Mouse (Mus musculus) lung, embryonic 16.5 days (tissue): ENCODE measurements around the gene Platr17. TPM values are rescaled to one million over a fixed set of nuclear protein-coding genes. Genes with fewer than 3 reads are reported as not detected.
"Not testable (repeated sequence)": the region's sequence is repeated elsewhere in the genome, so short reads cannot be mapped to it uniquely, and the experiment has no call there.

Source experiments
- ATAC-seq: fragments of 200-750 bp; cut with Nextera tagmentation; 2 replicates; pipeline ENCODE4 v1.8.0; 2017; ENCODE audit warnings: low read depth, mild to moderate bottlenecking, moderate library complexity
- H3K27ac ChIP-seq: fragments of 300-500 bp; sonication (generic); 2 replicates; pipeline ENCODE4 v1.5.1; 2014; ENCODE audit warnings: mild to moderate bottlenecking, control low read depth, low read length
- H3K27me3 ChIP-seq: fragments of 300-500 bp; sonication (generic); 2 replicates; pipeline ENCODE4 v1.6.1; 2014; ENCODE audit warnings: low read depth, low read length, mixed read lengths; ENCODE audit not compliant: control insufficient read depth, insufficient read depth
- H3K36me3 ChIP-seq: fragments of 300-500 bp; sonication (generic); 2 replicates; pipeline ENCODE4 v1.6.1; 2014; ENCODE audit warnings: low read length; ENCODE audit not compliant: control insufficient read depth, insufficient read depth
- H3K4me1 ChIP-seq: fragments of 300-500 bp; sonication (generic); replicated peaks from 2 replicates; pipeline ENCODE4 v1.6.1; 2014; ENCODE audit warnings: low read length, mixed read lengths; ENCODE audit not compliant: control insufficient read depth, insufficient read depth
- H3K4me2 ChIP-seq: fragments of 300-500 bp; sonication (generic); 2 replicates; pipeline ENCODE4 v1.6.1; 2014; ENCODE audit warnings: low read depth, low read length, control low read depth
- H3K4me3 ChIP-seq: fragments of 300-500 bp; sonication (generic); 2 replicates; pipeline ENCODE4 v1.5.1; 2014; ENCODE audit warnings: mild to moderate bottlenecking, low read length, control low read depth
- H3K9ac ChIP-seq: fragments of 300-500 bp; sonication (generic); 2 replicates; pipeline ENCODE4 v1.6.1; 2014; ENCODE audit warnings: low read length, control low read depth
- H3K9me3 ChIP-seq: fragments of 300-500 bp; sonication (generic); 2 replicates; pipeline ENCODE4 v1.6.1; 2016; ENCODE audit warnings: low read length; ENCODE audit not compliant: control insufficient read depth
- WGBS: fragments of 180-500 bp; shearing (Covaris S2); extraction: QIAGEN DNeasy Blood & Tissue Kit; methylation state at CpG from one replicate; pipeline ENCODE4 v1.1.7; 2014; 5-methylcytosine and 5-hydroxymethylcytosine counted together
- polyA plus RNA-seq: library from polyadenylated mRNA; unstranded; fragments of >200 nt; fragmentation: Nextera tagmentation; extraction: Ambion mirVana; gene quantifications from 2 replicates; pipeline ENCODE4 v1.2.1, GENCODE M21; 2015

Platr17 gene
- 0.26 TPM in 1 of 2 replicates, not detected in the other for polyA plus RNA-seq

DNA sequence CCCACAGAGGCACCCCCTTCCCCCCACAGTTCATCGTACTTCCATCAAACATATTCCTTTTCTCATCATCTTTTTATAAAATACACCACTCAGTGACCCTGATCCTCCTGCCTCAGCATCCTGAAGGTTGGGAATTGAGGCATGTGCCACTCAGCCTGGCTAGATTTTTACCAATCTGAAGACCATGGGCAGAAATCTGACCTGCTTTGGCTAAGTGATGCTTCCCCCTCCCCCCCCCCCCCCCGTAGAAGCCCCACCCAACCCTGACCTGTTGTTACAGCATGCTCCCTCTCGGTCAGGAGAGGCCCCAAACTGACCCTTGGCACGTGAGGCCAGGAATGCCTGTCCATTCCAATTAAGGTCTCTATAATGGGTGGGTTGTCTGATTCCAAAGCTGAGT is at the start of gene Platr17:
TSS of gene Platr17 (plus strand) at position 301 of the 400 bp plus-strand sequence.
- H3K36me3 ChIP-seq, H3K9ac ChIP-seq, H3K4me2 ChIP-seq, H3K27me3 ChIP-seq, H3K9me3 ChIP-seq, H3K27ac ChIP-seq, H3K4me1 ChIP-seq, ATAC-seq, H3K4me3 ChIP-seq: not testable (repeated sequence)
- 36% methylated on average over 3 of the region's 4 CpGs for WGBS

DNA sequence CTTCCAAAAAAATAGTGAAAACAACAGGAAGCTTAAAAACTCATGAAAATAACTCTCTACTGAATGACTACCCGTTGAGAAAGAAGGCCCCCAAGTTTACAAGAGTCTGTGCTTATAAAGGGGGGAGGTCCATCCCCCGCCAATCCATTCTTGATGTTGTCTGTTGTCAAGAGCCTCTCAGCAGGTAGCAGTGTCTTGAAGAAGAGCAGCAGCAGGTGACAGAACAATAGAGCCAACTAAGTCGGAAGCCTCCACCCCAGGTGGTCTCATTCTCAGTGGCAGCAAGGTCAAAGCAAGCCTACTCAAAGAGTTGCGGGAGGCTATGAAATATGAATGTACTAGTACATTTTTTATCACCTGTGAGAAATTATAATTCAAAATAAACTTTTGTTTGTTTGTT is 47.1 kb upstream of the Platr17 start:
- Histone ChIP-seq H3K4me3 (no peak overlapping the region), H3K4me1 (no peaks in the 10 kb centered on the region), H3K36me3 (no peaks in the 10 kb centered on the region), H3K27ac (no peak overlapping the region), H3K4me2 (no peak overlapping the region), H3K9me3 (no peaks in the 10 kb centered on the region), H3K27me3 (no peaks in the 10 kb centered on the region), H3K9ac (no peak overlapping the region)
- no peak for ATAC-seq
- WGBS: 82% methylated on average over 4 of the region's 4 CpGs

DNA sequence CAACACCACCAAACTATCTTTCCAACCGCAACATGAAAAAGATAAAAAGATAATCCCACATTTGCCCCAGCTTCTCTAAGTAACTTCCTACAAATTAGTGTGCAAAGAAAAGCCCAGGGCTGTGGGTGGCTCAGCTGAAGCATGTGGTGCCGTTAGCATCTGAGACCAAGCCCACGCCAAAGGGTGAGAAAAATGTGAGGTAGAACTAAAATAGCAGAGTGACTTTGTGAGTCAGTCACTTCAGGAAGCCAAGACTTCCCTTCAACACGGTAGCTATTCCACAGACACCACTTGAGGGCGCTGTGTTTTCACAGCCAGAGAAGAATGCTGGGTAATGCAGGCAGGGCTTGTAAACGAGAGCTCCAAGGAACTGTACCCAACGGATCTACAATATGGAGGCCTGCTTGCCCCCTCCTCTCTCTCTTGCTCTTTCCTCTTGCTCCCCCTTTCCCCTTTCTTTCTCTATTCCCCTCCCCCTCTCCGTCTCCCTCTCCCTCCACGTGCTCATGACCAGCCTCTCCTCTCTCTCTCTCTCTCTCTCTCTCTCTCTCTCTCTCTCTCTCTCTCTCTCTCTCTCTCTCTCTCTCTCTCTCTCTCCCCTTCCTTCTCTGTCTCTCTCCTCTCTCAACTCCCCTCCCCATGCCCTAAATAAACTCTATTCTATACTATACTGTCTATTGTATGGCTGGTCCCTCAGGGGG is 39.5 kb upstream of the Platr17 start:
- Histone ChIP-seq H3K27me3 (no peaks in the 10 kb centered on the region), H3K4me2 (no peak overlapping the region), H3K9ac (no peak overlapping the region), H3K4me1 (no peaks in the 10 kb centered on the region), H3K27ac (no peak overlapping the region), H3K9me3 (no peaks in the 10 kb centered on the region), H3K4me3 (no peak overlapping the region), H3K36me3 (no peaks in the 10 kb centered on the region)
- WGBS: 26% methylated on average over 9 of the region's 9 CpGs
- no peak for ATAC-seq

DNA sequence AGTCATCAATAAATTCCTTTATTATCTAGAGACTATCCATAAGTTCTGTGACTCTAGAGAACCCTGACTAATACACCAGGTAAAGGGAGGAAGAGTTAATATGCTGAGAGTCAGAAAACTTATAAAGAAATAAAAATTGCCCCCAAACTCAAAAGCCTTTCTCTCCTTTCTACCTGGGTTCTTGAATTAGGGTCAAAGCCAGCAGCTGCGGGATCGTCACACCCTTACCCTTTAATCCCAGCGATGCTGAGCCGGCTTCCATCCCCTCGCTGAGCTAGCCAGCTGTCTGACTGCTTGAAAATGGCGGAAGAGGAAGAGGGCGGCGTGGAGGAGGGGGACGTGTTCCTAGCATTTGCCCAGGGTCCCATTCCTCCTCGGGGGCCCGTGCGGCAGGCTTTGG is 31.4 kb upstream of the Platr17 start, which contains the start of gene Gm7029:
TSS of gene Gm7029 (plus strand) at position 301 of the 400 bp plus-strand sequence.
- no CpG with 5 or more reads among the region's 12 CpGs for WGBS
- not testable (repeated sequence) for ATAC-seq, H3K4me2 ChIP-seq, H3K9ac ChIP-seq, H3K4me3 ChIP-seq, H3K27ac ChIP-seq, H3K27me3 ChIP-seq, H3K9me3 ChIP-seq, H3K4me1 ChIP-seq
- peaks cover 17% of the 10 kb centered on the region for H3K36me3 ChIP-seq

DNA sequence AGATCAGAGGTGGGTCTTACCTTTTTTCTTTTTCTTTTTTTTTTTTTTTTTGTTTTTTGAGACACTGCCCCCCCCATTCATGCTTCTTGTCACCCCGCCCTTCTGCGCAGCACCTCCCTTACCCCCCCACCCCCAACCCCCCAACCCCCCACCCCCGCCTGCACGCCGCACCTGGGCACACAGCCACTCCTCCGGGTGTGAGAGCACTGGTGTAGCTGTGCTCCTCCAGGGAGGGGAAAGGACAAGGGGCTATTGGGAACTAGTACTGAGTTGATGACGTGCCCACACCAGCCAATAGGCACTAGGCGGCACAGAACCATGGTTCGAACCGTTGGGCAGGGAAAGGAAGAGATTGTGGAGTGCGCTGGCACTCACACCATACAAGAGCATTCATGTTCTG is 30.5 kb upstream of the Platr17 start:
- no peaks in the 10 kb centered on the region for H3K27me3 ChIP-seq
- 82% methylated on average over 11 of the region's 11 CpGs for WGBS

DNA sequence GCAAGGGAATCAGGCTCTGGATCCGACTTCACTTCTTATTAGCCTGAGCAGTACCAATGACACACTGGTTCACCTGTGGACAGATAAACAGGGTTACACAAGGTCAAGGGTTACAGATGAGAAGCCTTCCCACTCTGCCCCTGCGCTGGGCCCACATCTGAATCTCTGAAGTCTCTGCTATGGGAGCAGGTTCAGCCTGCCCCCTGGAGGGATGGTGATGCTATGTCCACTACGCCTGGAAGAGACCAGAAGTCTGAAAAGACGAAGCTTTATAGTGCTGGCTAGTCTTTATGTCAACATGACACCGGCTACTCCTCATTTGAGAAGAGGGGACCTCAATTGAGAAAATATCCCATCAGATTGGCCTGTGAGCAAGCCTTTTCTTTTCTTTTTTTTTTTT is 29.1 kb upstream of the Platr17 start:
- H3K4me3 ChIP-seq, H3K9ac ChIP-seq, H3K9me3 ChIP-seq, H3K27ac ChIP-seq, H3K4me1 ChIP-seq, H3K4me2 ChIP-seq, H3K27me3 ChIP-seq: not testable (repeated sequence)
- ATAC-seq: 0 out of 2 replicates have a peak, but pooled peaks have one; percentile 38
- 80% methylated on average over 5 of the region's 5 CpGs for WGBS
- H3K36me3 ChIP-seq: peaks cover 26% of the 10 kb centered on the region

More for the DNA sequence above, 30.5 kb upstream of the Platr17 start:
- Histone ChIP-seq H3K4me2 (no peak overlapping the region), H3K9ac (no peak overlapping the region), H3K4me3 (no peak overlapping the region), H3K4me1 (no peaks in the 10 kb centered on the region), H3K9me3 (no peaks in the 10 kb centered on the region), H3K36me3 (peaks cover 21% of the 10 kb centered on the region), H3K27ac (no peak overlapping the region)
- ATAC-seq: no peak

DNA sequence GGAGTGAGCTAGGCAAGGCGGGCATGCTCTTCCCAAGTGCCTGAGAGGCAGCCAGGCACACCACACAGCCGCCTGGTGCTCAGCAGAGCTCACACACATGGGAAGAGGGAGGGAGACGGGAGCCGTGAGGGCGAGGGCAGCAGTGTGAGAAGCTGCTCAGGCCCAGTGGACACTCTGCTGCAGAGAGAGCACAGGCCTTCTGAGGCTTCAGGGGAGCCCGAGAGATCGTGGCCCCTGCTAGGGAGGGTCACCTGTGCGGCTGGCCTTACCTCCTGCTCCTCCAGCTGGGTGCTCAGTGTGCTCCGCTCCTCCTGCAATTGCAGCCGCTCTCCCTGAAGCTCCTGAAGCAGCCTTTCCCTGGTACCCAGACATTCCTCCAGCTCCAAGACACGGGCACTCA is 20.6 kb upstream of the Platr17 start:
- not testable (repeated sequence) for H3K4me3 ChIP-seq, H3K4me2 ChIP-seq, H3K9me3 ChIP-seq, ATAC-seq, H3K4me1 ChIP-seq, H3K9ac ChIP-seq, H3K27ac ChIP-seq, H3K27me3 ChIP-seq
- WGBS: 94% methylated on average over 8 of the region's 11 CpGs
- H3K36me3 ChIP-seq: peaks cover 21% of the 10 kb centered on the region

DNA sequence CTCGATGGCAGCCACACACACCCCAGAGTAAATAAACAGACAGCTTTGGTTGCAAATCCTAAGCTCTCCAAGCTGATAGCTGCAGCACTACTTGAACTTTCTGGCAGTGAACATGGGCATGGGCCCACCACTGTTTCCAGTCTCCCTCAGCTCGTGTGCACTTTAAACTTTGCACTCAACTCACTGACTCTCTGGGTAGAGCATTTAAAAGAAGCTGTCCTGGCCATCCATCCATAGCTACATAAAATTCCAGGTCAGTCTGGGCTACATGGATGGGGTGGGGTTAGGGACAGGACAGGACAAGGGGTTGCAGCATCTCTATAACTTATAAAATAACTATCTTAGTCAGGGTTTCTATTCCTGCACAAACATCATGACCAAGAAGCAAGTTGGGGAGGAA is 17.1 kb upstream of the Platr17 start:
- not testable (repeated sequence) for H3K4me3 ChIP-seq, H3K4me2 ChIP-seq, H3K9me3 ChIP-seq

DNA sequence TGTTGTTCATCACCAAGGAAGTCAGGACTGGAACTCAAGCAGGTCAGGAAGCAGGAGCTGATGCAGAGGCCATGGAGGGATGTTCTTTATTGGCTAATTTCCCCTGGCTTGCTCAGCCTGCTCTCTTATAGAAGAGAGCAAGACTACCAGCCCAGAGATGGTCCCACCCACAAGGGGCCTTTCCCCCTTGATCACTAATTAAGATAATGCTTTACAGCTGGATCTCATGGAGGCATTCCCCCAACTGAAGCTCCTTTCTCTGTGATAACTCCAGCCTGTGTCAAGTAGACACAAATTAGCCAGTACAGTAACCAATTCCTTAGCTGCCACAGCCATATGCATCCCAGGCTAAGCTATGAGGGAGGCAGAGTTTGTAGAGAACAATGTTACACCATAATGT is 16.7 kb upstream of the Platr17 start:
- H3K27me3 ChIP-seq, H3K9ac ChIP-seq, H3K27ac ChIP-seq, H3K4me1 ChIP-seq, ATAC-seq, H3K4me3 ChIP-seq, H3K4me2 ChIP-seq, H3K9me3 ChIP-seq: not testable (repeated sequence)
- peaks cover 12% of the 10 kb centered on the region for H3K36me3 ChIP-seq

More for the DNA sequence above, 17.1 kb upstream of the Platr17 start:
- WGBS: 26% methylated on average over 2 of the region's 2 CpGs
- not testable (repeated sequence) for H3K27me3 ChIP-seq, H3K27ac ChIP-seq, H3K4me1 ChIP-seq, ATAC-seq, H3K9ac ChIP-seq
- peaks cover 12% of the 10 kb centered on the region for H3K36me3 ChIP-seq
